Mouse (Mus musculus): Measurements from ENCODE around the gene Srp9. TPM values are rescaled to one million over a fixed set of nuclear protein-coding genes. Genes with fewer than 3 reads are reported as not detected.
A peak's percentile ranks its signal among the peaks of the same experiment; 100 is the strongest.

The Srp9 gene
- total RNA-seq (2021), result 10 to 100 TPM; 48.7 to 50.8 TPM

DNA sequence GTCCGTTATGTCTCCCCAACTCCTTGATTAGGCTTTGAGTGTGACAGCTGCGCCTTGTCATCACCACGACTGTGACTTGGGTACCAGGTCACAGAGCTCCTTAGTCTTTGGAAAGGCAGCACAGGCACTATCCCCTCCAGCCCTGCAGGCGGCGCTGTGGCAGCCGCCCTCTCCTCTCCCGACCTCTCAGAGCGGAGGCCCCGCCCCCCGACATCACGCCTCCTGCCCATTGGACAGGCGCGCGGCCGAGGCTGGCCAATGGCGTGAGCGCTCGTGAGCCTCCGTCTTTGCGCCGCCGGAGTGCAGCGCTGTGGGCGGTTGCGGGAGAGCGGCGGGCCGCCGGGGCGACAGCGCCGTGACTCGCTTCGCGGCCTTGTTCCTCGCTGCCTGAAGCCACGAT lies at the start of gene Srp9:
TSS of gene Srp9 (plus strand) at position 232 of the 400 bp plus-strand sequence.
- DNase-seq, result peak; percentile 99

DNA sequence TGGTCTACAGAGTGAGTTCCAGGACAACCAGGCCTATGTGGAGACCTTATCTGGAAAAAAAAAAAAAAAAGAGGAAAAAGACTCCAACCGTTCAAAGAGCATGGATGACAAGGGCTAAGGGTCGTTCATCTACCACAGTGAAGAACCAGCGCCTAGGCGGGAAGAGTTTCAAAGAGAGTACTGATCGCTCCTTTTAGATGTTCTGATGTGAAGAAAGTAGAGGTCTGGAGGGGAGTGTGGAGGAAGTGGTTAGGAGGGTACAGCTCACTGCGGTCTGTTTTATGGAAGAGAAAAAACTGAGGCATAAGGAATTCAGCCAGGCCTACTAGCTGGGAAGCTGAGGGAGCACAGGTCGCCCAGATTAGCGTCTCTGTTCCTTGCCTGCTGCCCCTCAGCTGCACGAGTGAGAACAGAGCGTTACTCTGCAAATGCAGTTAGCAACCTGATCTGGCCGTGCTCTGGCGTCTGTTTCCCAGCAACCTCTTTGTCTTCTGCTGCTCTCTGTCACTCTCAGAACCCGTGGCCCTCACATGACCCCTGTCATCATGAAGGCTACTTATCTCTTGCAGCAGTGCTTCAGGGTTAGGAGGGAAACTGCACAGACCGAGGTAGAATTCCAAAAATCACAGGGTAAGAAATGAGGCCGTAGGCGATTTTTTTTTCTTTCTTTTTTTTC lies 42.7 kb upstream of the Srp9 start:
- DNase-seq, result peak; percentile 65

DNA sequence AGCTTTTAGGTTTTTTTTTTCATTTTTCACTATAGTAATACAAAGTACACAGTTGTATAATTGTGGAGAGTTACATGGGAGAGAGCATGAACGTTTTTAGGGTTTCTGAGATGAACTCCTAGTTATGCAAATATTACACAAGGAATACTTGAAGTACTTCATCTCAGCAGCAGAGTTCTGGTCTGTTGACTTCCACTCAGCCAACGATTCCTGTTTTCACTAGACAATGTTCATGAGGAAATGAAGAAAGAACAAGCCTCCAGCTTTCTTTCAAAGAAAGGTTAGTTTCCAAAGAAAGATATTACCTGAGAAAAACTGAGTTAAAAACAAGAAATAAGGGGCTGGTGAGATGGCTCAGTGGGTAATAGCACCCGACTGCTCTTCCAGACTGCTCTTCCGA lies 41.1 kb upstream of the Srp9 start:
- DNase-seq, result no peak

DNA sequence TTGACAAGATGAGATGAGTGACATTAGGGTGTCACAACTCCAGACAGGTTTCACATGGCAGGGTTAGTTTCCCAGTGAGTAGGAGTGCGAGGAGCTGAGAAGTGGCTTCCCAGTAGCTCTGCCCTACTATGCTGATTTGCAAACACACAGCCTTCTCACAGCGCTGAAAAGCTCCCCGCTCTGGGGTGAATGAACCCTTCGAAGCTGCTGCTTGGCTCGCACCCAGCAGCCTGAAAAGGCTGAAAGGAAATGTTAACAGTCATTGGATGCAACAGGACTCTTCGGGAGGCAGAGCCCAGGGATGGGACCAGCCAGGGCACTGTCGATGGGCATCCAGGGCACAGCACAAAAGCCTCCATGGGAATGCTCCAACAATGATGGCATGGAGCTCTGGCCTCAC lies 37.8 kb upstream of the Srp9 start:
- peak; percentile 49 for DNase-seq

DNA sequence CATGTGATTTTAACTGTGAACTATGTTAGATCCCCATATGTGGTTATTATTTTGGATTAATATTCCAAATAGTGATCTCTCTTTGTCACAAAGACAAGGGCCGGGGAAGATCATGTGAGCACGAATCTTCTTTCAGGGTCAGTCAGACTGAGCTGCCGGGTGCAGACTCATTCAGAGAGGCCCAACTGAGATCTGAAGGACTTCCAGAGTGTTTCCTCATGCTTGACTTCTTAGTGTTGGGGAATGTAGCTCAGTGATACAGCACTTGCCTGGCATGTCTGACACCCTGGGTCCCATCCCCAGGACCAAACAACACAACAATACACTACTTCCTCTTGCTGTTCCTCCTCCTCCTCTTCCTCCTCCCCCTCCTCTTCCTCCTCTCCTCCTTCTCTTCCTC lies 37.2 kb upstream of the Srp9 start:
- no peak for DNase-seq

DNA sequence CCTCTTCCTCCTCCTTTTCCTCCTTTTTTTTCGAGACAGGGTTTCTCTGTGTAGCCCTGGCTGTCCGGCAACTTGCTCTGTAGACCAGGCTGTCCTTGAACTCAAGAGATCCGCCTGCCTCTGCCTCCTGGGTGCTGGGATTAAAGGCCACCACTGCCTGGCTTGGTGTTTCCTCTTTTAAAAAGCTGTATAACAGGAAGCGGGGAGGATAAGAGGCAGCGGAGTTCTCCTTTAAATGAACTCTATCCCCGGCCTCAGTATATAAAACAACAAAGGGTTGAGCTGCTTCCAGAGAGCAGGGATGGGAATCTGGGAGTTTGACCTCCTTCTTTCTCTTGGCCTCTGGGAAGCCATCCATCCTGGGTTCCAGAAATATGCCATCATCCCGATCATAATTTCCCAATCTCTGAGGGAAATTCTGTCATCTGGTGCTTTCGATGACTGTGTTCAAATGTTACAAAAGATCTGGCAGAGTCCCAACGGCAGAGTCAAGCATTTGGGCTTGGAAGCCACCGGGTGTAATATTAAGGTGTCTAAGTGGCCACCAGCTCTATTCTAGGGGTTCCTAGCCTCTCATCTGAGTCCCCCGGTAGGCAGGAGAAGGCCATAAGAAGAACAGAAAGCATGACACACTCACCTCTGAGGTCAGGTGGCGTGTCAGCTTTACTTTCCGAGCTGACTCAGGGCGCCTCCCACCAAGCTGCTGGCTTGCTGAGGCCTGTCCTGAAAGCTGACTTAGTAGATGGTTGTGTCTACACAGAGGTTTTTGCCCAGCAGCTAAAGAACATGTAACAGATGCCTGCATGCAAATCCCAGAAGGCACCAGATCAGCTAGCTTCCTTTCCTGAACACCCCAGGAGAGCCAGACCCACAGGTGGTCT lies 36.5 kb upstream of the Srp9 start:
- DNase-seq, result no peak

DNA sequence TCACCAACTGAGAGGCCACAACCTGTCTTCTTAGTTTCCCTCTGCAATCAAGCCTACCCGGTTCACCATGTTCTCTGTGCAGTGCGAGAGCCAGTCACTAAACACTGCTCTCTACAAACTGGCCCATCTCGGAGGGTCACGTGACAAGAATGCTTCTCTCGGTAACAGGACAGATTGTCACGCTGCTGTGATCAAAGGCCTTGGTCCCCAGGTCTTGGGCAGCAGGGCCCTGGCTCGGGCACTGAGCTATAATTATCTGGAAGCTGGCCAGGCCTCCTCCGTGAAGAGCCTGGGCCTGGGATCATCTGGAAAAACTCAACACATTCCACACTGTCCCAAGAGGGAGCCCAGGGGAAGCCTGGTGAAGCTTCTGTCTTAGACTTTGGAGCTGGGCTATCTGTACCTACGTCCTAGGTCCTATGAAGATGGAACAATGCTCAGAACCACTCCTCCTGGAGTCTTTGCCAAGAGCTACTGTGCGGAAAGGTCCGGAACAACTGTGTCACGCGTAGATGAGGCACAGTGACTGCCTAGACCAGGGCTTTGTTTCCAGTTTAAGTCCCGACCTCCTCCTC lies 35.6 kb upstream of the Srp9 start:
- peak; percentile 65 for DNase-seq

DNA sequence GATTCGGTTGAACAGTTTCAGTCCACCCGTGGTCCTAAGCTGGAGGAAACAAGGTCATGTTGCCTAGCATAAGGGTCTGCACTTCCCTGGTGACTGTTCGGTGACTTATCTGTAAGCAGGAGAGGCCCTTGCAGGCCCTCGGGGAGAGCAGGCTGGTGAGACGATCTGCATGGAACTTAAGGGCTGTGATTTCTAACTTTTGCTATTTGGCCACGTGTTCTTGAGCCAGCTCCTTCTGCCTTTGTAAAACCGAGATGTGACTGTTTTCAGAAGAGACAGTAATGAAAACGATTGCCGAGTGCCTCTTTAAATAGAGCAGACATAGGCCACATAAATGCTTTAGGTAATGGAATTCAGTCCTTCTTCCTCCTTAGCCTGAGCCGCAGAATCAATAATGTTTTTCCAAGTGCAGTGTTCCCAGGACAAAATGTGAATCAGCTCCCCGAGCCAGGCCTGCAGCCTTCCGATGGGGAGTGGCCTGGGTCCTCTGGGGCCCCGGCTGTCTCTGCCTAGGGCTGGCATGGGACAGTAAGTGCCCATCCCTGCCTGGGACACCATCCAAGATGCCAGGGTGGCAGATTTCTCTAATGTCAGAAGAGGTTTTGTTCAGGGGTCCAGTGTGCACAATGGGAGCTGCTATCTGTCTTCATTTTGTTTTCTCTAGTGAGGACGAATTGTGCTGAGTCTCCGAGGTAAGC lies 34.8 kb upstream of the Srp9 start:
- DNase-seq, result no peak

DNA sequence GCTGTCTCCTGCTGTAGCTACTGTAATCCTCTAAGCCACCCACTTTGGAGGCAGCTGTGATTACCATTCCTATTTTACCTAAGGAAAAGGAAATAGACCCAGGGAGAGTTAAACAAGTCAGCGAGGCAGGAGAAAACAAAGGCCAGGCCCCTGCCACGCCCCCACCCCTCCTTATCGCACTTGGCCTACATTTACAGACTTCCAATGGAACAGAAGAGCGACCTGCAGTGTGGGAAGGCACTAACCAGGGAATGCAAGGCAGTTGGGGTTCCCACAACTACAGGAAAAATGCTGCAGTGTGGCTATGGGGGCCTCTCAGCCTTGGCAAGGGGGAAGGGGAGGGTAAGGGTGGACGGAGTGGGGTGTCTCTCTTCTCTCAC lies 34.2 kb upstream of the Srp9 start:
- DNase-seq, result no peak

DNA sequence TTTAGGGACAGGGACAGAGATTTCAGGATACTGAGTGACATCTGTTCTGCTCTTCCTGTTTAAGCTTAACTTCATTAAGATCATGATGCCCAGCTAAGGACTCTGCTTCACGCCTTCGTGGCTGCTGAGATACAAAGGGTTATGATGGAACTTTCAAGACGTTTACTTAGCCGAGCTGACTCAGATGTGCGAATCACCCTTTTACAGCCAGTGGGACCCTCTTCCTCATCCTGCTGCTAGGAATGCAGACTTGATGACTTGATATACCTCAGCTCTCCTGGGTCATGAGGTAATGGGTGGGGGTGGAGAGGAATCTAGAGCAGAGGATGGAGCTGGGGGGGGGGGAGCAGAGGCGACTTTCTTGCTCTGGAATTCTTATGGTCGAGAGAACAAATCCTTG lies 33.3 kb upstream of the Srp9 start:
- DNase-seq, result no peak

DNA sequence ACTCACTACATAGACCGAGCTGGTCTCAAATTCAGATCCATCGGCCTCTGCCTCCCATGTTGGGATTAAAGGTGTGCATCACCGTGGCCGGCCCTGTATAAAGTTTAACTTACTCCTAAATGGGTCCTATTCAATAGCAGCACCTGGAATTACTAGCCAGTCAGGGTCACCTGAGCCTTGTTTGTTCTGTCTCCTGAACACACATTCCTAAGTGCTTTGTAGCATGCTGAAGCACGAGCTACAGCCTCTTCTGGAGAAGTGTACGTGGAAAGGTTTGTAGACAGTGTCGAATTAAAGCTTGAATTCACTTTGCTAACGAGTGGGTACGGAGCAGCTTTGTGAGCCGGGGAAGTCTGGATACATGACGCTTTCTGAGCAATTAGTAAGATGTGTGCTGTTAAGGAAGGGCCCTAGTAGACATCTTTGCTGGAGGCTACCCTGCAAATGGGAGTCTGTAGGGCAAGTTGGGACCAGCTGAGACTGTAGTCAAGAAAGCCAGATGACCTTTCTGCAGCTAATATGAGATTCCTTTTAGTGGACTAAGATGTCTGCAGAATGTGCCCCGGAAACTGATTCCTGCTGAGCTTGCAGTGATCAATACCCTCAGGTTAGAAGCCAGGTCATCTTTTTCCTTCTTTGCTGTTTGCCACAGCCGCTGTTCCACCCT lies 32.7 kb upstream of the Srp9 start:
- DNase-seq, result no peak

DNA sequence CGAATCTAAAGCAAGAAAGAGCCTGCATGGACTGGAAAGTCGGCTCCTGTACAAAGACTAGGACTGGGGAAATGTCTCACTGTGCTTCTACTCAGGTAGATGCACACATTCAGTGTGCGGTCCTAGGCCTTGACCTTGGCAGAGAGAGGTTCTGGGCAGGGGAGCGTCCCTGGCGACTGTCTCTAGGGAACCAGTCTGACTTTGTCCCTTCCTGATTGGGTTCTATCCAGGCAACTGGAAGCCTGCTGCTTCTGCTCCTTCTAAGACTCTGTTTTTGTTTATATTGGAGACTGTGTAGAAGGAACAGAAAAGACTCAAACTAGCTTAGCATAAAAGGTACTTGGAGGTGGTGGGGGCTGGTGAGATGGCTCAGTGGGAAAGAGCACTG lies 32.1 kb upstream of the Srp9 start:
- no peak for DNase-seq

DNA sequence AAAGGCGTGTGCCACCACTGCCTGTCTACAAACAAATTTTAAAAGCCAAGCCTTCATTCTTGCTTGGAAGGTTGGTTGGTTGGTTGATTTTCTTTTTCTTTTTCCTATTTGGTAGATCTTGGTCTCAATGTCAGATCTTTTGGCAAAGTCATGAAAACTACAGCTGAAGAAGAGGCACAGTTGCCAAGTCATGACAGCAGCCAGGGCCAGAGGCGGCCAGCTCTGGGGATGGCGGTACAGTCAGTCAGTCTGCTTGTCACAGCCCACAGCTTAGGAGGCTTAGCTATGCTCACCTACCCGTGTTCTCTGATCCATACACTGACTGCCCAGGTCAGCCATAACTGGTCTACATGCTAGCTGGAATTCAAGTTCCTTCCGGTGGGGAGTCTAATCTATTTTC lies 31.1 kb upstream of the Srp9 start:
- no peak for DNase-seq

DNA sequence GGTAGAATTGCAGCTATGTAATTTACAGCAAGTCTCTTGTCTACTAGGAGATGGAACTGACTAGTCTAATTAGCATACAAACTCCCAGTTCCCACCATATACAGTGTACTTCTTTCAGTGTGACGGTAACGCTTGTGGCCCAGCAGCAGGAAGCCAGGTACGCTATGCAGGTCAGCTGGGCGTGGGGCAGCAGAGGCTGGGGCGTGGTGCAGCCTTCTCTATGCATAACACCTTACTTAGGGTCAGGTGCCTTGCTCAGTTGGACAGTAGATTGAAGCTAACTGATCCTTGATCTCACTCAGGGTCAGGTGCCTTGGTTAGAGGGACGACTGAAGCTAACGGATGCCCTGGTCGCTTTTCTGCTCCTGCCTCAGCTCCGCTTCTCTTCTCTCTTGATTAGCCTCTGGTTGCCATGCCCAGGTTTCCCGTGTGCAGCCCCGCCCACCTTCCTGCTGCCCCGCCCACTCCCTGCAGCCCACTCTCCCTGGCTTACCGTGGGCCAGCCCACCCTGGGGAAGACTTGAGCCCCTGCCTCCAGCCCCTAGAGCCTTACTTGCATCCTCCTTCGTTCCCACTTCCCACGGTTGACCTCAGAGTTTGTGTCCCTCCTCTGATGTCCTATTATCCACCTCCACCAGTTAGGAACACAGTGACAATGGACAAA lies 29.9 kb upstream of the Srp9 start:
- DNase-seq, result no peak

DNA sequence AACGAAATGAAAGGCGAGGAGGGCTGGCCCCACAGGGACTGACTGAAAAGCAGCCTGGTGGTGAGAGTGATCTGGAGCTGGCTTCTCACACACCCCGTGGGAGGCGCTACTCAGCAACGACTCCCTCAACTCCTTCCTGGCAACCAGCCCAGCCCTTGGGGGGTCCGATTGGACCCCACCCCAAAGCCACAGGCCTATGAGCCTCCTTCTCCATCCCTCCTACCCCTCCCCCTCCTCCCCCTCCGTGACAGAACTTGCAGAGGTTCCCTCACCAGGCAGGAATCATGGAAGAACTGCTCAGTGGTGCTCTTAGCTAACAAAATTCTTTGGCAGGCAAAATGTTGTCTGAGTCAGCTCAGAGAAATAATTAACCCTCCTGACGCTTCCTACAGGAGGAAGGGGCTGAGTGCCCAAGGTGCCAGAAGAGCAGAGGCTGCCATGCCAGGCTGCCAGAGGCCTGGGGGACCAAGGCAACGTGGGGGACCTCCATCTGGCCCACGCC lies 29.2 kb upstream of the Srp9 start:
- peak; percentile 72 for DNase-seq

DNA sequence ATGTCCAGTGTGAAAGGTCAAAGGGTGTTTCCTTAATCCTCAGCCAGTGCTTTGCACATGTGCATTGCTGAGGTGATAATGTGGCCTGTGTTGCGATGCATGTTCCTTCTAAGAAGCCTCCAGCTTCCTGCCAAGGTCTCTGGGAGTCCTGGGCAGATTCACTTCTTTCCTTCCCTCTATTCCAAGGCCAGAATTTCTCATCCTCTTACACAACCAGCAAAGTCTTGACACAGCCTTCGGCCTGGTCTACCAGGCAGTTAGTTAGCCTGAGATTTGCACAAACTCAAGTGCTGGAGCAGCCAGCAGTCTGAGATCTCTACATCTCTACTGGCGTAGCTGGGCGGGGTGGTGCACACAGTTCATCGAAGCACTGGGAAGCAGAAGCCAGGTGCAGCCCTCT lies 27.8 kb upstream of the Srp9 start:
- DNase-seq, result no peak

DNA sequence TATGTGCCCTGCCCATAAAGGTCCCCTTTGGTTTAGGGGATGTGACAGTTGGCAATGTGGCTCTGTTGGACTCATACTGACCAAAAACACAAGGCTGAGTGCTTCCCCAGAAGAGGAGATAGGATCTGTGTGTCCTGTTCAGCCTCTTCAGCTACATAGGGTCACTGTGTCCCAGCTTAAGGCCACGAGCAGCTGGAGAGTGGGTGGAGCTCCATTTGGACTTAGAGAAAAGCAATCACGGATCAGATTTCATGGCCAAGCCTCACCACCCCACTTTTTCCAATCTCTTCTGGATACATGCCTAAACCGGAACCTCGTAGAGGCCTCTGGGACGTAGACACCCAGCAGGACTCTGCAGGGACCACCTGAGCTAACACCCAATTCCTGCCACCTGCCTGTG lies 25.5 kb upstream of the Srp9 start:
- DNase-seq, result no peak

DNA sequence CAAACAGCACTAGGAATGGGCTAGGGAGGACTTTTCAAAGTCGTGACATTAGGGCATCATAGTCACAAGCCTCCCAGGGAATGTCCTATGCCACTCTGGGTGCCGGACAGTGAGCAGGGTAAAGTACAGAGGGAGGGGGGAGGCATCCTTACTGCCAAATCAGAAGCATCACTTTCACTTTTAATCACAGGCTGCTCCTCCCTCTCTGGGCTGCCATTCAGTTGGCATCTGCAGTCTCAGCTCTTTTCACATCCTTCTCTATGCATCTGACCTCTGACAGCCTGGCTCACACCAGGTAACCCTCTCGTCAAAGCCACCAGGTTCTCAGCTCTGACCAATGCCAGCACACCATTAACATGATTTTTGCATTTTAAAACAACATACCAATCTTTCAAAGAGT lies 24.1 kb upstream of the Srp9 start:
- DNase-seq, result no peak

DNA sequence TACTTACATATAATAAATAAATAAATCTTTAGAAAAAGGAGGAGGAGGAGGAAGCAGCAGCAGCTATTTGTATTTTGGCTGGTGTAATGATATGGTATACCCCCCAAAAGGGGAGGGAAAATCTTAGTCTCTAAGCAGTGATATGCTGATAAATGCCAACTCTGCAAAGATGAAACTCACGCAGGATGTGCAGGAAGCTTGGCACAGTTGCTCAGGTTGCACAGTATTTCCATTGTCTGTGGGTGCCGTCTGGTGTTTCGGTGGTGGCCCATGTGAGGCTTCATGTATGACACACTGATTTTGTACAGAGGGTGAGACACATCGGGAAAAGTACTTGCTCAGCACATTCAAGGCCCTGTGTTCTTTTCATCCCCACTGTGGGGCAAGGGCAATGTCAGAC lies 23.1 kb upstream of the Srp9 start:
- DNase-seq, result no peak

DNA sequence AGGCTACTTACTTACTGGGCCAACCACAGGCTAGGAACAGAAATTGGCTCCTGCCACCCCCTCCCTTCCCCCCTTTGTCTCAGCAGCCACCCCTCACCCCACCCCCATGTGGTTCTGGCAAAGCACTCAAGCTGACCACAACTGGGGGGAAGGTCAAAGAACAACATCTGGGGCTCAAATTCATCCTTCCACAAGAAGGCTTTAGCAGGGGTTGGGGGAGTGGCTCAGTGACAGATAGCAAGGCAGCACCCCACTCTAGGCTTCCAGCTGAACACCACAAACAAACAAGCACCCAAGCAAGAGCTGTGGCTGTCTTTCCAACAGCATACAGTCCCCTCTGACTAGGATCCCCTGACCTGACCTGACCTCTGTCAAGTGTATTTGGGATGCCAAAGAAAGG lies 21.8 kb upstream of the Srp9 start:
- DNase-seq, result peak; percentile 6

DNA sequence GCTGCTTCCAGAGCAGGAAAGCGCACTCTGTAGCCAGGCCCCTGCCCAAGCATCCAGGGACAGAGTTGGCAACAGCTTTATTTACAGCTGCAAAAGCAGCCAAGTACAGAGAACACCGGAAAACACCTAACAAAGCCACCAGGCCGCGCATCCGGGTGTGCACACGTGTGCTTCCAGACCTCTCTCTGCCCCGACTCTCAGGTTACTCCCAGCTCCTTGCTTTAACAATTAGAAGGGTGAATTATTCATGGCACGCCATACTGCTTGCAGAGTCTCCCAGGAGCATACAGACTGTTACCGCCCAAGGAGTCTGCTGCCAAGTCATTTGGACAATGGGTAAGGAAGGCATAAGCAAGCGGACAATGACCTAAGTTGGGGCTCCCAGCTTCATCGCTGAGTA lies 21.1 kb upstream of the Srp9 start:
- no peak for DNase-seq

DNA sequence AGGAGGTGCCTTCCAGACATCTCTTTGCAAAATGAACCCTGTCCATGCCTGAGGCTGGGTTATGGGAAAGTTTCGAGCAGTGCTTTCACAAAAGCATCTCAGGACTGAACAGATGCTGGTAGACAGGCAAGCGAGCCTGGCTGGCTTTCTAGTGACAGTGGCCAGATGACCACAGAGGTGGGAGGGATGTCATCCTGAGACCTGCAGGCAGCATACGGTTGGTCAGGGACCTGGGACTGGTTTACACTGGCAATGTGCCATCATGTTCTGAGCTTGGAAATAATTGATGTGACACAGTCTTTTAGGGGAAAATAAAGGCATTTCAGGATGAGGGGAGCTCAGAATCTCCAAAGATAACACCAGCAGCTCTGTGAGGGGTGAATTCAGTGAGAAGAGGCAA lies 19.5 kb upstream of the Srp9 start:
- no peak for DNase-seq
